ENCODE assay signal across 7 mouse cellular contexts in the genomic region with DNA sequence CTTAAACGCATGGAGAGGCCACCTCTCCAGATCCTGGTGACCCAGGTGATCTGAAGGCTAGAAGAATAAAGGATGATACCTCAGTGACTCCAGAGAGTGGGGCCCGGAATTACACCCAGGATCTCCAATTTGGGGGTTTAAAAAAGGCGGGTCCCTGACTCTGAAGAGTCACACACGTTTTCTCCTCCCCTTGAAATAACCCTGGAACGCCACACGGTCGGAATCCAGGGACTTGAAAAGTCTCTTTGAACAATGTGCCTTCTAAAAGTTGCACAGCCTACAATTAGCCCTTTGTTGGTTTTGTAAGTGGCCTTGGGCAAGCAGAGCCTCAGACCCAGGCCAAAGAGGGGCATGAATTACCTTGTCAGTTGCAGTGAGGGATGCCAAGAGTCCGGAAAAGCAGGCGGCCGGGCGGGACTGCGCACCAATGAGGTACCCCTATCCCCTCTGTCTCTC. TPM values are rescaled to one million over a fixed set of nuclear protein-coding genes. Genes with fewer than 3 reads are reported as not detected.
DNase-seq lines count a peak whose midpoint lies in the region; ATAC-seq lines count a peak whose summit lies in the region.

No protein-coding gene starts in this region.

- H3K4me2 ChIP-seq in lung, embryonic 16.5 days (ENCODE audit: low read depth, low read length) = peak overlapping the region; percentile 93
- peak overlapping the region; percentile 86 for H3K4me2 ChIP-seq in stomach, embryonic 14.5 days (replicated peaks; ENCODE audit: low read depth, low read length)

- no peaks in the 10 kb centered on the region for H3K36me3 ChIP-seq in lung, embryonic 16.5 days (ENCODE audit: control insufficient read depth, insufficient read depth, low read length)
- no peaks in the 10 kb centered on the region for H3K36me3 ChIP-seq in limb, embryonic 10.5 days
- H3K36me3 ChIP-seq in stomach, embryonic 14.5 days (ENCODE audit: control insufficient read depth, insufficient read depth, low read length) = no peaks in the 10 kb centered on the region

- peak overlapping the region; percentile 88 for H3K9ac ChIP-seq in lung, embryonic 16.5 days (ENCODE audit: low read length)
- peak overlapping the region; percentile 90; the same call in 1 of the 2 replicates for H3K9ac ChIP-seq in stomach, embryonic 14.5 days (replicated peaks; ENCODE audit: low read depth, low read length)

- WGBS in lung, embryonic 16.5 days = 0% methylated on average over 12 of the region's 12 CpGs
- WGBS in limb, embryonic 10.5 days = under 1% methylated on average over 12 of the region's 12 CpGs
- under 1% methylated on average over 12 of the region's 12 CpGs for WGBS in stomach, embryonic 14.5 days

- H3K4me3 ChIP-seq in lung, embryonic 16.5 days (ENCODE audit: low read length) = peak overlapping the region; percentile 83
- H3K4me3 ChIP-seq in limb, embryonic 10.5 days = peak overlapping the region; percentile 83
- peak overlapping the region; percentile 76 for H3K4me3 ChIP-seq in stomach, embryonic 14.5 days (ENCODE audit: low read depth, low read length)

- H3K27me3 ChIP-seq in lung, embryonic 16.5 days (ENCODE audit: control insufficient read depth, insufficient read depth, low read depth, low read length) = no peaks in the 10 kb centered on the region
- 0 out of 2 replicates have a peak, but pooled peaks cover 3% of the 10 kb centered on the region for H3K27me3 ChIP-seq in limb, embryonic 10.5 days (ENCODE audit: low read depth, poor library complexity, severe bottlenecking)
- H3K27me3 ChIP-seq in stomach, embryonic 14.5 days (ENCODE audit: control insufficient read depth, insufficient read depth, low read length) = no peaks in the 10 kb centered on the region

- no peaks in the 10 kb centered on the region for H3K9me3 ChIP-seq in lung, embryonic 16.5 days (ENCODE audit: control insufficient read depth, low read length)
- no peaks in the 10 kb centered on the region for H3K9me3 ChIP-seq in limb, embryonic 10.5 days (replicated peaks)
- no peaks in the 10 kb centered on the region for H3K9me3 ChIP-seq in stomach, embryonic 14.5 days (ENCODE audit: control insufficient read depth, low read depth, low read length)

- DNase-seq in lung, postnatal 4 days = no peak
- DNase-seq in fat pad, adult 2 months (ENCODE audit: extremely low read depth, low read depth, low spot score) = peak; percentile 77
- no peak for DNase-seq in limb, embryonic 10.5 days (ENCODE audit: low spot score)
- DNase-seq in adrenal gland, postnatal 14 days = no peak
- no peak for DNase-seq in right cerebral cortex, adult 18-20 months

- ATAC-seq in lung, embryonic 16.5 days (ENCODE audit: low read depth) = no peak
- ATAC-seq in stomach, embryonic 14.5 days (ENCODE audit: insufficient number of reproducible peaks, insufficient read depth, low FRiP score, low read depth) = no peak

- peak overlapping the region; percentile 97 for H3K27ac ChIP-seq in lung, embryonic 16.5 days (ENCODE audit: low read length)
- peak overlapping the region; percentile 99 for H3K27ac ChIP-seq in limb, embryonic 10.5 days
- peak overlapping the region; percentile 93; the same call in 1 of the 2 replicates for H3K27ac ChIP-seq in stomach, embryonic 14.5 days (ENCODE audit: low read length)

- peaks cover 13% of the 10 kb centered on the region for H3K4me1 ChIP-seq in lung, embryonic 16.5 days (replicated peaks; ENCODE audit: control insufficient read depth, insufficient read depth, low read length)
- H3K4me1 ChIP-seq in limb, embryonic 10.5 days = peaks cover 23% of the 10 kb centered on the region
- no peaks in the 10 kb centered on the region for H3K4me1 ChIP-seq in stomach, embryonic 14.5 days (ENCODE audit: control insufficient read depth, insufficient read depth, low read length)

RNA-seq across cellular contexts. Expression of a gene that starts 1.4 kb away (rescaled TPM):
- 75.8 and 81.7 TPM in 2 replicates for polyA plus RNA-seq in lung, embryonic 16.5 days (2015; fragmentation: Nextera tagmentation; extraction: Ambion mirVana)
- polyA plus RNA-seq in limb, embryonic 10.5 days (2016; fragmentation: Nextera tagmentation; extraction: Ambion mirVana) = 40.2 and 49.0 TPM in 2 replicates
- polyA plus RNA-seq in stomach, embryonic 14.5 days (2014; fragmentation: Nextera tagmentation; extraction: Ambion mirVana) = 90.3 and 91.0 TPM in 2 replicates
- total RNA-seq in adrenal gland, postnatal 14 days (2021) = 95.5 and 99.1 TPM in 2 replicates
